Mouse (Mus musculus) stomach, postnatal 0 days (tissue): Measurements from ENCODE around the gene Slco2a1.

ENCODE experiments used
- CTCF ChIP-seq: IDR thresholded peaks from 2 replicates; pipeline ENCODE4 v1.5.1; 2016; ENCODE audit warnings: antibody characterized with exemption, low read depth, mild to moderate bottlenecking, moderate library complexity
- EP300 ChIP-seq: optimal IDR thresholded peaks from 2 replicates; pipeline ENCODE3; 2016; ENCODE audit warnings: antibody characterized with exemption

GRCm38 (mm10) chr9:103029012-103029411, 40.5 kb downstream of the Slco2a1 start:
- TF ChIP-seq CTCF: no peak
- TF ChIP-seq EP300: no peak
